Mouse (Mus musculus): ENCODE measurements at regions not wholly inside any gene's neighbourhood (a gene's known extent, or its start where the extent isn't known, plus 50 kb on each side); places are given as distances from the start of the nearest gene placed in this dataset.

GRCm38 (mm10) chr5:29870537-29870936 is 134.8 kb upstream of the Gm5129 start:
- H3K27ac ChIP-seq, result no peak overlapping the region
- H3K4me1 ChIP-seq (replicated peaks), result no peaks in the 10 kb centered on the region; the same call in 1 of the 2 replicates
- DNase-seq (no peak), ATAC-seq (ENCODE audit: low read depth) (no peak)
- H3K4me3 ChIP-seq (replicated peaks), result no peak overlapping the region
- H3K36me3 ChIP-seq, result no peaks in the 10 kb centered on the region
- no peaks in the 10 kb centered on the region for H3K9me3 ChIP-seq (replicated peaks)
- no peak overlapping the region for H3K4me2 ChIP-seq
- H3K27me3 ChIP-seq, result no peaks in the 10 kb centered on the region
- H3K9ac ChIP-seq, result no peak overlapping the region
- WGBS (ENCODE audit: insufficient replicate concordance), result 12% methylated on average over 3 of the region's 3 CpGs

GRCm38 (mm10) chr5:29875451-29875850 is 137.5 kb upstream of the Il6 start:
- no peaks in the 10 kb centered on the region; the same call in 1 of the 2 replicates for H3K4me1 ChIP-seq (replicated peaks)
- no peak overlapping the region for H3K4me3 ChIP-seq (replicated peaks)
- no peak overlapping the region for H3K4me2 ChIP-seq
- no peak for DNase-seq
- no peaks in the 10 kb centered on the region for H3K9me3 ChIP-seq (replicated peaks)
- no peaks in the 10 kb centered on the region for H3K27me3 ChIP-seq
- no peak overlapping the region for H3K27ac ChIP-seq
- H3K9ac ChIP-seq, result no peak overlapping the region
- H3K36me3 ChIP-seq, result no peaks in the 10 kb centered on the region
- 16% methylated on average over 1 of the region's 1 CpGs for WGBS (ENCODE audit: insufficient replicate concordance)
- no peak for ATAC-seq (ENCODE audit: low read depth)

GRCm38 (mm10) chr5:29887267-29887841 is 125.6 kb upstream of the Il6 start:
- Histone ChIP-seq H3K36me3 (no peaks in the 10 kb centered on the region), H3K4me3 (replicated peaks) (no peak overlapping the region), H3K27ac (no peak overlapping the region), H3K4me1 (replicated peaks) (peaks cover 4% of the 10 kb centered on the region; the same call in 1 of the 2 replicates), H3K27me3 (no peaks in the 10 kb centered on the region), H3K4me2 (no peak overlapping the region), H3K9ac (no peak overlapping the region), H3K9me3 (replicated peaks) (no peaks in the 10 kb centered on the region)
- ATAC-seq (ENCODE audit: low read depth), result no peak
- no peak for DNase-seq
- WGBS (ENCODE audit: insufficient replicate concordance), result 27% methylated on average over 4 of the region's 4 CpGs

- Histone ChIP-seq H3K9ac (no peak overlapping the region), H3K27ac (no peak overlapping the region), H3K4me1 (replicated peaks) (peaks cover 29% of the 10 kb centered on the region), H3K36me3 (no peaks in the 10 kb centered on the region), H3K9me3 (replicated peaks) (no peaks in the 10 kb centered on the region), H3K4me3 (replicated peaks) (no peak overlapping the region), H3K4me2 (no peak overlapping the region), H3K27me3 (no peaks in the 10 kb centered on the region)
- ATAC-seq (ENCODE audit: low read depth) (no peak), DNase-seq (no peak)
- 31% methylated on average over 2 of the region's 2 CpGs for WGBS (ENCODE audit: insufficient replicate concordance)
These were observed 120.6 kb upstream of the Il6 start for GRCm38 (mm10) chr5:29892344-29892743.

GRCm38 (mm10) chr5:29892861-29893260 is 120.1 kb upstream of the Il6 start:
- Histone ChIP-seq H3K4me1 (replicated peaks) (peaks cover 29% of the 10 kb centered on the region), H3K27ac (no peak overlapping the region), H3K9me3 (replicated peaks) (no peaks in the 10 kb centered on the region), H3K36me3 (no peaks in the 10 kb centered on the region), H3K9ac (no peak overlapping the region), H3K27me3 (no peaks in the 10 kb centered on the region), H3K4me2 (no peak overlapping the region), H3K4me3 (replicated peaks) (no peak overlapping the region)
- DNase-seq, result no peak
- no peak for ATAC-seq (ENCODE audit: low read depth)
- 70% methylated on average over 2 of the region's 2 CpGs for WGBS (ENCODE audit: insufficient replicate concordance)

GRCm38 (mm10) chr5:29893829-29894228 is 119.1 kb upstream of the Il6 start:
- Histone ChIP-seq H3K36me3 (no peaks in the 10 kb centered on the region), H3K4me2 (peak overlapping the region; percentile 37), H3K27me3 (no peaks in the 10 kb centered on the region), H3K9me3 (replicated peaks) (no peaks in the 10 kb centered on the region), H3K9ac (no peak overlapping the region), H3K4me1 (replicated peaks) (peaks cover 29% of the 10 kb centered on the region), H3K27ac (no peak overlapping the region), H3K4me3 (replicated peaks) (no peak overlapping the region)
- 5% methylated on average over 5 of the region's 5 CpGs for WGBS (ENCODE audit: insufficient replicate concordance)
- peak; percentile 60 for DNase-seq
- ATAC-seq (ENCODE audit: low read depth), result peak; percentile 97

- Histone ChIP-seq H3K4me3 (replicated peaks) (no peak overlapping the region), H3K4me1 (replicated peaks) (peaks cover 29% of the 10 kb centered on the region), H3K9ac (no peak overlapping the region), H3K9me3 (replicated peaks) (no peaks in the 10 kb centered on the region), H3K27ac (no peak overlapping the region), H3K4me2 (no peak overlapping the region), H3K27me3 (no peaks in the 10 kb centered on the region), H3K36me3 (no peaks in the 10 kb centered on the region)
- ATAC-seq (ENCODE audit: low read depth) (no peak), DNase-seq (no peak)
- WGBS (ENCODE audit: insufficient replicate concordance), result 68% methylated on average over 9 of the region's 9 CpGs
These were observed 118.0 kb upstream of the Il6 start for GRCm38 (mm10) chr5:29894606-29895595.

GRCm38 (mm10) chr5:29897617-29898016 is 115.3 kb upstream of the Il6 start:
- Histone ChIP-seq H3K4me3 (replicated peaks) (no peak overlapping the region), H3K4me1 (replicated peaks) (peaks cover 22% of the 10 kb centered on the region), H3K9ac (no peak overlapping the region), H3K36me3 (no peaks in the 10 kb centered on the region), H3K9me3 (replicated peaks) (no peaks in the 10 kb centered on the region), H3K27me3 (no peaks in the 10 kb centered on the region), H3K27ac (no peak overlapping the region), H3K4me2 (no peak overlapping the region)
- ATAC-seq (ENCODE audit: low read depth) (no peak), DNase-seq (no peak)

GRCm38 (mm10) chr5:29901716-29902115 is 111.2 kb upstream of the Il6 start:
- DNase-seq, result no peak
- Histone ChIP-seq H3K9me3 (replicated peaks) (no peaks in the 10 kb centered on the region), H3K27ac (no peak overlapping the region)

GRCm38 (mm10) chr5:29920295-29920694 is 92.6 kb upstream of the Il6 start:
- H3K9ac ChIP-seq, result no peak overlapping the region
- DNase-seq, result no peak
- 35% methylated on average over 2 of the region's 2 CpGs for WGBS (ENCODE audit: insufficient replicate concordance)
- peaks cover 8% of the 10 kb centered on the region; the same call in 1 of the 2 replicates for H3K9me3 ChIP-seq (replicated peaks)
- no peak overlapping the region for H3K4me3 ChIP-seq (replicated peaks)
- H3K36me3 ChIP-seq, result no peaks in the 10 kb centered on the region
- no peak overlapping the region for H3K4me2 ChIP-seq
- ATAC-seq (ENCODE audit: low read depth), result no peak
- no peak overlapping the region for H3K27ac ChIP-seq
- peaks cover 9% of the 10 kb centered on the region for H3K4me1 ChIP-seq (replicated peaks)
- no peaks in the 10 kb centered on the region for H3K27me3 ChIP-seq

More at GRCm38 (mm10) chr5:29901716-29902115, 111.2 kb upstream of the Il6 start:
- Histone ChIP-seq H3K4me2 (no peak overlapping the region), H3K4me1 (replicated peaks) (peaks cover under 1% of the 10 kb centered on the region), H3K9ac (no peak overlapping the region), H3K36me3 (no peaks in the 10 kb centered on the region), H3K27me3 (no peaks in the 10 kb centered on the region), H3K4me3 (replicated peaks) (no peak overlapping the region)
- 17% methylated on average over 2 of the region's 2 CpGs for WGBS (ENCODE audit: insufficient replicate concordance)
- no peak for ATAC-seq (ENCODE audit: low read depth)

- ATAC-seq (ENCODE audit: low read depth) (peak; percentile 89), DNase-seq (peak; percentile 32)
- Histone ChIP-seq H3K9me3 (replicated peaks) (no peaks in the 10 kb centered on the region; the same call in 1 of the 2 replicates), H3K4me1 (replicated peaks) (peaks cover 19% of the 10 kb centered on the region), H3K4me2 (0 out of 2 replicates have a peak overlapping the region, but pooled peaks have one; percentile 17), H3K36me3 (no peaks in the 10 kb centered on the region), H3K9ac (no peak overlapping the region), H3K27me3 (no peaks in the 10 kb centered on the region), H3K27ac (no peak overlapping the region), H3K4me3 (replicated peaks) (no peak overlapping the region)
- WGBS (ENCODE audit: insufficient replicate concordance), result 16% methylated on average over 2 of the region's 2 CpGs
These were observed 87.4 kb upstream of the Il6 start for GRCm38 (mm10) chr5:29925527-29925926.
